Mouse (Mus musculus) midbrain, postnatal 0 days (tissue): ENCODE measurements at regions not wholly inside any gene's neighbourhood (a gene's known extent, or its start where the extent isn't known, plus 50 kb on each side); places are given as distances from the start of the nearest gene placed in this dataset.
A peak's percentile ranks its signal among the peaks of the same experiment; 100 is the strongest.

Experiments used
- ATAC-seq: fragments of 200-750 bp; cut with Nextera tagmentation; 2 replicates; pipeline ENCODE4 v1.8.0; 2017; ENCODE audit warnings: moderate number of reproducible peaks, mild to moderate bottlenecking, moderate TSS enrichment, moderate library complexity; ENCODE audit not compliant: low FRiP score
- DNase-seq: peaks from one replicate; pipeline ENCODE4 v3.0.0-alpha.2; 2015; ENCODE audit warnings: low spot score
- H3K27ac ChIP-seq: fragments of 300-500 bp; sonication (generic); 2 replicates; pipeline ENCODE4 v1.5.1; 2014; ENCODE audit warnings: low read depth, mild to moderate bottlenecking, low read length, mixed read lengths
- H3K27me3 ChIP-seq: fragments of 300-500 bp; sonication (generic); 2 replicates; pipeline ENCODE4 v1.6.1; 2014; ENCODE audit warnings: low read length, control low read depth, mixed read lengths; ENCODE audit not compliant: insufficient read depth
- H3K36me3 ChIP-seq: fragments of 300-500 bp; sonication (generic); 2 replicates; pipeline ENCODE4 v1.6.1; 2014; ENCODE audit warnings: low read length, control low read depth, mixed read lengths; ENCODE audit not compliant: insufficient read depth
- H3K4me1 ChIP-seq: fragments of 300-500 bp; sonication (generic); 2 replicates; pipeline ENCODE4 v1.6.1; 2014; ENCODE audit warnings: mild to moderate bottlenecking, control low read depth, antibody characterized with exemption, low read length, mixed read lengths; ENCODE audit not compliant: insufficient read depth
- H3K4me2 ChIP-seq: fragments of 300-500 bp; sonication (generic); 2 replicates; pipeline ENCODE4 v1.6.1; 2014; ENCODE audit warnings: low read depth, mild to moderate bottlenecking, low read length, mixed read lengths; ENCODE audit not compliant: poor library complexity, severe bottlenecking
- H3K4me3 ChIP-seq: fragments of 300-500 bp; sonication (generic); 2 replicates; pipeline ENCODE4 v1.5.1; 2014; ENCODE audit warnings: low read depth, mild to moderate bottlenecking, low read length, moderate library complexity
- H3K9ac ChIP-seq: fragments of 300-500 bp; sonication (generic); replicated peaks from 2 replicates; pipeline ENCODE4 v1.6.1; 2014; ENCODE audit warnings: mild to moderate bottlenecking, low read length, moderate library complexity, mixed read lengths; ENCODE audit not compliant: poor library complexity, severe bottlenecking
- H3K9me3 ChIP-seq: fragments of 300-500 bp; sonication (generic); 2 replicates; pipeline ENCODE4 v1.6.1; 2016; ENCODE audit warnings: low read length, control low read depth
- CTCF ChIP-seq: IDR thresholded peaks from 2 replicates; pipeline ENCODE4 v1.5.1; 2016; ENCODE audit warnings: antibody characterized with exemption, mild to moderate bottlenecking
- WGBS: fragments of 180-500 bp; shearing (Covaris S2); extraction: QIAGEN DNeasy Blood & Tissue Kit; methylation state at CpG from one replicate; pipeline ENCODE4 v1.1.7; 2014; 5-methylcytosine and 5-hydroxymethylcytosine counted together

DNA sequence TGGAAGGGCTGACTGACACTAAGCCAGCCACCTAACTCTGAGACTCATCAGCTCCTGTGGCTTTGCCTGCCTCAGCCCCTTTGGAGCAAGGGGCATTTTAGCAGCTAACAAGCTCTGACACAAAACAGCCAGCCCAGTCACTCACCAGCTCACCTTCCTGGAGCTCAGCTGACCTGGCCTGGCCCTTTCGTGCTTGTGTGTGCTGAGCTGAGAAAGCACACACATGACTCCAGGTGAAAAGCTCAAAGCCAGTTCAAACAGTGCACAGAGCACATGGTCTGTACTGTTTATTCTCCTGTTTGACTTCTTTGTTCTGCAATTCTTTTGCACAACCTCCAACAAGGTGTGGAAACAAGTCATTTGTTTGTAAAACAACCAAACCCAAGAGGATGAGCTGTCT, 330.8 kb upstream of the Dynlrb2 start:
- 73% methylated on average over 1 of the region's 1 CpGs for WGBS
- Histone ChIP-seq H3K4me3 (no peak overlapping the region), H3K4me1 (no peaks in the 10 kb centered on the region; the same call in 1 of the 2 replicates), H3K9me3 (no peaks in the 10 kb centered on the region), H3K27ac (no peak overlapping the region), H3K27me3 (no peaks in the 10 kb centered on the region), H3K9ac (no peak overlapping the region), H3K36me3 (no peaks in the 10 kb centered on the region), H3K4me2 (no peak overlapping the region)
- no peak for DNase-seq
- no peak for TF ChIP-seq CTCF
- ATAC-seq = no peak

DNA sequence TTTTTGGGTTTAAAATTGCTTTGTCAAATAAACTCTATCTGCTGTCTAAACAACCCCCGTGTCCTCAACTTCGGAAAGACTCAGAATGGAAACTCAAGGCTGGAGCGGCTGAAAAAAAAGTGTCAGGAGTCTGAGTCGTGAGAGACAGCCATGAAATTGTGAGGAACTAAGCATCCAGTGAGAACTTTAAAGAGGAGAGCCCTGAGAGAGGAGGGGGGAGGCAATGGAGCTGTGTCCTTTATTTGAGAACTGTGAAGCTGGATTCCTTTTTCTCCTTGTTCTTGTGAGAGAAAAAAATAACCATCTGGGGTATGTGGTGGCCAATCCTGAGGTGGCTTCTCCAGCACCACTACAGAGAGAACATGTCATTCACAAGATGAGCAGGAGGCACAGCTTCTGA, 336.9 kb upstream of the Dynlrb2 start:
- no peak overlapping the region for H3K4me3 ChIP-seq
- no peak overlapping the region for H3K4me2 ChIP-seq
- H3K36me3 ChIP-seq = no peaks in the 10 kb centered on the region
- H3K9ac ChIP-seq = no peak overlapping the region
- H3K9me3 ChIP-seq = no peaks in the 10 kb centered on the region
- no peaks in the 10 kb centered on the region for H3K4me1 ChIP-seq
- 36% methylated on average over 4 of the region's 4 CpGs for WGBS
- no peak overlapping the region for H3K27ac ChIP-seq
- no peak for ATAC-seq
- no peaks in the 10 kb centered on the region for H3K27me3 ChIP-seq
- no peak for TF ChIP-seq CTCF
- DNase-seq = no peak

DNA sequence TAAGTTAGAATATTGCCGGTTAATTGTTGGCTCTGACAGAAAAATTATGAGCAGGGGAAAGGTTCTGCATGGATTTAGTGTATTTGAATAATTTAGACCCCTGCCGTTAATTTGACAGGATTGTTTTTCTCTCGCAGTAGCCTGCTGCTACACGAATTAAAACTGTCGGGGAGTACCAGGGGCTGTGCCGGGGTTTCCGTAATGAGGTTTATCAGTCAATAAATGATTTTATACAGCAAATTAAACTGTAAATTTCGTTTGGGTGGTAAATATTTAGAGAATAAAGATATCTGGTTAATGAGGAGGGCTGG, 339.8 kb upstream of the Dynlrb2 start:
- ATAC-seq (no peak), DNase-seq (peak; percentile 46)
- H3K4me1 ChIP-seq = no peaks in the 10 kb centered on the region
- no peak for TF ChIP-seq CTCF
- no peaks in the 10 kb centered on the region for H3K36me3 ChIP-seq
- H3K27me3 ChIP-seq = no peaks in the 10 kb centered on the region
- H3K4me3 ChIP-seq = no peak overlapping the region
- H3K9ac ChIP-seq = no peak overlapping the region
- 16% methylated on average over 8 of the region's 8 CpGs for WGBS
- no peaks in the 10 kb centered on the region for H3K9me3 ChIP-seq
- no peak overlapping the region for H3K27ac ChIP-seq
- H3K4me2 ChIP-seq = no peak overlapping the region

DNA sequence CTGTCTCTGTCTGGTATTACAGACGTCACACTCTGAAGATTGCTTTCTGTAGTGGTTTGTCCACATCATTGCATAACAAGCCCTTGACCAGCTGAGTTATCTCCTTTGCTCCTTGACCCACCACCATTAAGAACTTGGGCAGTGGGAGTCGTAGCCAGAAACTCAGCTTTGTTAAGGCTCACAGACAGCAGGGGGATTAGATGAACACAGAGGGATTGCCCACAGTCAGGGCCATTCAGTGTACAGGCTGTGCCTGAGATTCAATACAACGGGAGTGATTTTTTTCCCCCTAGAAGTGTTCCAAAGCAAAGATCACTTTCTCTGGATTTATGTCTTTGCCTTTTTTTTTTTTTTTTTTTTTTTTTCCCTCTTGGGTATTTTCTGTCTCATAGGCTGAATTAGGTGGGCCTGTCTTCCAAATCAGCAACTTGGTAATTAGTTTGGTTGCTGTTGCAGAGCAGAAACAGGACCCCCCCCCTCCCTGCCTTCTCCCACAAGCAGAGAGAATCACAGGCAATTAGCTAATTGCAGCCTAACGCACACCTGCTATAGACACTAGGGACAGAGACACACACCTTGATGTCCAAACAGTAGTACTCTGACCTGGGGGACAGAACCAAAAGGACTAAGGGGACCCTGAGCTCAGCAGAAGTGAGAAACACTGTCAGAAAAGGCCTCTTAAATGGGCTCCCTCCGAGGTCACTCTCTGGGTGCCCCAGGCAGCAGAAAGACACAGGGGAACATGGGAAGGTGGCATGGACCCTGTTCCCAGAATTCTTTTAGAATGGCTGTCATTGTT, 340.4 kb upstream of the Dynlrb2 start:
- no peak for ATAC-seq
- DNase-seq = no peak

DNA sequence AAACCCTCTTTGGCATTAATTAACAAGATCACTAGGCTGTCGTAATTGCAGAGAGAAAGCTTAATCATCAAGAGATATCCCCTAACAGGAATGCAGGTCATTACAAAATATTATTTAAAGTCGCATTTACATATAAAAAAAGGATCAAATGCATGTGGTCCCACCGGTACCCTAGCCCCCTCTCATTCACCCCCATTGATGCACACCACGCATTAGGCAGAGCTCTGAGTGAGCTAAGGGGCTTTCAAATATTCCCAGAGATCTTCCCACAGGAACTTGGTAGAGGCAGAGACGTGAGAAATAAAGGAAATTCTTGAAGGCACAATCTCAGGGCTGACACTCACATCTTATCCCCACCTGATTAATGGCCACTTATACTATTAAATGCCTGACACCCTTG, 343.8 kb upstream of the Dynlrb2 start:
- DNase-seq = no peak
- no peak for TF ChIP-seq CTCF
- no peak overlapping the region for H3K4me2 ChIP-seq
- H3K9ac ChIP-seq = no peak overlapping the region
- H3K4me1 ChIP-seq = no peaks in the 10 kb centered on the region
- 67% methylated on average over 5 of the region's 5 CpGs for WGBS
- no peaks in the 10 kb centered on the region for H3K9me3 ChIP-seq
- ATAC-seq = no peak
- H3K27ac ChIP-seq = no peak overlapping the region
- H3K27me3 ChIP-seq = no peaks in the 10 kb centered on the region
- H3K4me3 ChIP-seq = no peak overlapping the region
- no peaks in the 10 kb centered on the region for H3K36me3 ChIP-seq

More for the DNA sequence above, 340.4 kb upstream of the Dynlrb2 start:
- 40% methylated on average over 5 of the region's 5 CpGs for WGBS
- Histone ChIP-seq H3K27ac (no peak overlapping the region), H3K9ac (no peak overlapping the region), H3K4me2 (no peak overlapping the region), H3K4me1 (no peaks in the 10 kb centered on the region), H3K9me3 (no peaks in the 10 kb centered on the region), H3K27me3 (no peaks in the 10 kb centered on the region), H3K4me3 (no peak overlapping the region), H3K36me3 (no peaks in the 10 kb centered on the region)
- no peak for TF ChIP-seq CTCF

GRCm38 (mm10) chr8:116143687-116144573, 360.8 kb upstream of the Dynlrb2 start:
- Histone ChIP-seq H3K4me3 (no peak overlapping the region), H3K9ac (no peak overlapping the region), H3K27ac (no peak overlapping the region), H3K4me1 (no peaks in the 10 kb centered on the region), H3K4me2 (no peak overlapping the region), H3K9me3 (0 out of 2 replicates have a peak, but pooled peaks cover 3% of the 10 kb centered on the region), H3K36me3 (no peaks in the 10 kb centered on the region), H3K27me3 (no peaks in the 10 kb centered on the region)
- no peak for ATAC-seq
- TF ChIP-seq CTCF = peak; percentile 65
- WGBS = 32% methylated on average over 13 of the region's 13 CpGs
- peak; percentile 69 for DNase-seq
